10 mouse cellular contexts compared by ENCODE assay signal in genomic region chr5:35557946-35558621, GRCm38 (mm10). TPM values are rescaled to one million over a fixed set of nuclear protein-coding genes. Genes with fewer than 3 reads are reported as not detected.
DNase-seq lines count a peak whose midpoint lies in the region; ATAC-seq and TF ChIP-seq lines count a peak whose summit lies in the region.
"Had no signal": no experiment of that assay in that cellular context is flagged by ENCODE, and none has a peak within 500 bp of the region (broad histone marks: within the 10 kb centered on the region; RNA-seq: fewer than 3 reads in every experiment).

No protein-coding gene starts in this region.

- in situ Hi-C loops in ES-E14 (cut with MboI; ENCODE audit: low sequenced_read_pairs in 2 of 2, unreplicated experiment in 2 of 2), result no loop called here

- no peaks in the 10 kb centered on the region for H3K9me3 ChIP-seq in ES-E14 (ENCODE audit: control insufficient read depth, insufficient read depth, low read depth, low read length)
- H3K9me3 ChIP-seq: hindbrain, embryonic 15.5 days had no signal

- H3K27ac ChIP-seq in left cerebral cortex, adult 2 months, result no peak overlapping the region
- H3K27ac ChIP-seq in ES-E14 (ENCODE audit: insufficient read depth, low read depth, low read length, poor library complexity, severe bottlenecking), result no peak overlapping the region
- H3K27ac ChIP-seq: hindbrain, embryonic 15.5 days had no signal

- DNase-seq in adrenal gland, postnatal 14 days, result peak; percentile 4
- no peak for DNase-seq in adrenal gland, adult 8-10 months
- DNase-seq in left cerebral cortex, adult 2 months (ENCODE audit: extremely low spot score in 1 of 2, low spot score in 2 of 2), result no peak
- no peak for DNase-seq in left cerebral cortex, postnatal 25 days (ENCODE audit: low spot score in 2 of 2)
- DNase-seq in ES-E14 (ENCODE audit: low read depth, low spot score), result peak; percentile 16
- peak; percentile 25 to 27 for DNase-seq in heart, adult 9 months (ENCODE audit: low spot score in 2 of 2)
- no peak for DNase-seq in left cerebral cortex, postnatal 36 days (ENCODE audit: low spot score in 2 of 2)
- DNase-seq: cerebellum, adult 8-10 months had no signal

- ATAC-seq in megakaryocyte, adult 5-6 weeks (ENCODE audit: poor library complexity, severe bottlenecking), result no peak

- TF ChIP-seq CTCF in left cerebral cortex, adult 2 months (IDR thresholded peaks at IDR 0.05), result peak; percentile 37

- no peak overlapping the region for H3K9ac ChIP-seq in ES-E14 (ENCODE audit: insufficient read depth, low read depth, low read length, poor library complexity, severe bottlenecking)
- H3K9ac ChIP-seq: hindbrain, embryonic 15.5 days had no signal

- H3K36me3 ChIP-seq in ES-E14 (ENCODE audit: control insufficient read depth, insufficient read depth, low read length, poor library complexity, severe bottlenecking), result peaks cover 30% of the 10 kb centered on the region

- 0 out of 4 replicates have a peak, but pooled peaks cover 0 to 1% of the 10 kb centered on the region in 2 experiments for H3K4me1 ChIP-seq in ES-E14 (ENCODE audit: control insufficient read depth in 2 of 2, insufficient read depth in 2 of 2, low read length in 2 of 2, poor library complexity in 1 of 2)
- H3K4me1 ChIP-seq: hindbrain, embryonic 15.5 days had no signal

- intact Hi-C loops in left cerebral cortex, adult 2 months (cut with DNase I), result no loop called here
- intact Hi-C loops in left cerebral cortex, postnatal 25 days (cut with DNase I), result no loop called here
- intact Hi-C loops in left cerebral cortex, postnatal 36 days (cut with DNase I), result no loop called here

- H3K4me3 ChIP-seq in left cerebral cortex, adult 2 months, result no peak overlapping the region
- H3K4me3 ChIP-seq in ES-E14 (ENCODE audit: insufficient read depth in 1 of 2, low read depth in 1 of 2, low read length in 2 of 2, poor library complexity in 1 of 2, severe bottlenecking in 1 of 2), result no peak overlapping the region
- H3K4me3 ChIP-seq: hindbrain, embryonic 15.5 days had no signal

TF ChIP-seq in ES-E14, 5 proteins besides CTCF, POLR2A, EP300 and RAD21:
- TF ChIP-seq MAFK (IDR thresholded peaks at IDR 0.05; ENCODE audit: insufficient read depth, low read depth, low read length) (no peak), ZNF384 (IDR thresholded peaks at IDR 0.05; ENCODE audit: low read depth, low read length) (no peak)

RNA-seq across cellular contexts. Expression of gene Trmt44, which starts 16.8 kb away (rescaled TPM):
- total RNA-seq in adrenal gland, postnatal 14 days (2021), result 6.5 and 7.0 TPM in 2 replicates
- total RNA-seq in adrenal gland, adult 8-10 months (2022), result 10 to 100 TPM in 1 of 4 experiments, 1 to 10 TPM in 3; 6.1 to 11.2 (median 7.7) TPM
- 1 to 10 TPM; 9.4 to 9.6 TPM for total RNA-seq in left cerebral cortex, adult 2 months (2021)
- 1 to 10 TPM; 7.6 to 8.7 TPM for total RNA-seq in left cerebral cortex, postnatal 25 days (2021)
- 14.9 and 15.1 TPM in 2 replicates for total RNA-seq in ES-E14 (2012; rRNA removed)
- 4.4 and 6.1 TPM in 2 replicates for total RNA-seq in megakaryocyte, adult 5-6 weeks (2015)
- total RNA-seq in megakaryocyte, adult 5-6 weeks (2017), result 5.7 and 7.7 TPM in 2 replicates
- 10 to 100 TPM in 1 of 2 experiments, 1 to 10 TPM in 1; 6.3 to 11.2 TPM for total RNA-seq in left cerebral cortex, postnatal 36 days (2021)

RNA-seq across cellular contexts. Expression of gene Acox3, which starts 24.8 kb away (rescaled TPM):
- total RNA-seq in adrenal gland, postnatal 14 days (2021), result 43.9 and 53.2 TPM in 2 replicates
- total RNA-seq in adrenal gland, adult 8-10 months (2022), result 10 to 100 TPM; 56.2 to 98.7 (median 78.5) TPM
- total RNA-seq in left cerebral cortex, adult 2 months (2021), result 10 to 100 TPM; 31.6 to 32.0 TPM
- total RNA-seq in left cerebral cortex, postnatal 25 days (2021), result 10 to 100 TPM; 26.6 to 29.5 TPM
- 7.2 and 9.1 TPM in 2 replicates for total RNA-seq in ES-E14 (2012; rRNA removed)
- 54.4 and 64.0 TPM in 2 replicates for total RNA-seq in megakaryocyte, adult 5-6 weeks (2015)
- 64.0 and 74.3 TPM in 2 replicates for total RNA-seq in megakaryocyte, adult 5-6 weeks (2017)
- total RNA-seq in left cerebral cortex, postnatal 36 days (2021), result 10 to 100 TPM; 31.0 to 36.5 TPM

RNA-seq across cellular contexts. Expression of gene Cpz, which starts 32.6 kb away (rescaled TPM):
- total RNA-seq in adrenal gland, postnatal 14 days (2021), result 4.6 and 5.3 TPM in 2 replicates
- 1 to 10 TPM in 1 of 4 experiments, under 1 TPM in 2, not detected in 1; 0.67 to 2.2 (median 0.91) TPM for total RNA-seq in adrenal gland, adult 8-10 months (2022)
- under 1 TPM in 1 of 2 experiments, not detected in 1; 0.14 TPM for total RNA-seq in left cerebral cortex, adult 2 months (2021)
- under 1 TPM; 0.16 to 0.39 TPM for total RNA-seq in left cerebral cortex, postnatal 25 days (2021)
- 4.3 and 6.1 TPM in 2 replicates for total RNA-seq in ES-E14 (2012; rRNA removed)
- not detected in 2 replicates for total RNA-seq in megakaryocyte, adult 5-6 weeks (2015)
- not detected in 2 replicates for total RNA-seq in megakaryocyte, adult 5-6 weeks (2017)
- under 1 TPM; 0.22 to 0.45 TPM for total RNA-seq in left cerebral cortex, postnatal 36 days (2021)

Comparison
In these comparisons a context has a peak if more than half of its experiments do, and no peak if none do; other contexts are left out.
1. DNase-seq: peak in adrenal gland, postnatal 14 days (single experiment), ES-E14 (single experiment) and heart, adult 9 months (2 of 2); none in adrenal gland, adult 8-10 months (single experiment), left cerebral cortex, adult 2 months (0 of 2), left cerebral cortex, postnatal 25 days (0 of 2) and left cerebral cortex, postnatal 36 days (0 of 2).